ENCODE assay signal across 26 mouse cellular contexts in genomic region chr8:91822746-91823145, GRCm38 (mm10). TPM values are rescaled to one million over a fixed set of nuclear protein-coding genes. Genes with fewer than 3 reads are reported as not detected.
DNase-seq lines count a peak whose midpoint lies in the region; ATAC-seq and TF ChIP-seq lines count a peak whose summit lies in the region.
"Had no signal": no experiment of that assay in that cellular context is flagged by ENCODE, and none has a peak within 500 bp of the region (broad histone marks: within the 10 kb centered on the region; RNA-seq: fewer than 3 reads in every experiment).

No protein-coding gene starts in this region.

- peak; percentile 22 for DNase-seq in embryo, embryonic 11 days
- no peak for DNase-seq in embryo, embryonic 9.5 days (ENCODE audit: extremely low spot score)
- DNase-seq in kidney, adult 11 months: no peak
- DNase-seq in lung, postnatal 0 days (ENCODE audit: low spot score): no peak
- no peak for DNase-seq in lung, adult 2 months
- no peak for DNase-seq in layer of hippocampus, adult 9-11 months
- DNase-seq: adrenal gland, postnatal 25 days; cerebellum, adult 18-20 months; cerebellum, postnatal 14 days; forebrain, postnatal 0 days; gastrocnemius, postnatal 10 days; heart, postnatal 14 days; liver, embryonic 13.5 days; right cerebral cortex, postnatal 25 days had no signal

- peaks cover 49% of the 10 kb centered on the region for H3K27me3 ChIP-seq in kidney, embryonic 15.5 days
- no peaks in the 10 kb centered on the region for H3K27me3 ChIP-seq in lung, postnatal 0 days (replicated peaks; ENCODE audit: insufficient read depth, low read length)
- H3K27me3 ChIP-seq in midbrain, embryonic 15.5 days (replicated peaks): peaks cover under 1% of the 10 kb centered on the region; the same call in 1 of the 2 replicates
- H3K27me3 ChIP-seq: Patski; stomach, embryonic 15.5 days had no signal

- H3K9ac ChIP-seq in kidney, embryonic 15.5 days: no peak overlapping the region
- no peak overlapping the region for H3K9ac ChIP-seq in lung, postnatal 0 days (replicated peaks; ENCODE audit: low read depth)
- no peak overlapping the region for H3K9ac ChIP-seq in midbrain, embryonic 15.5 days
- H3K9ac ChIP-seq: embryonic facial prominence, embryonic 15.5 days; forebrain, embryonic 12.5 days; forebrain, postnatal 0 days; hindbrain, embryonic 15.5 days; limb, embryonic 15.5 days; liver, embryonic 13.5 days; stomach, embryonic 15.5 days had no signal

- no peak for TF ChIP-seq CTCF in lung, postnatal 0 days (IDR thresholded peaks at IDR 0.05)
- TF ChIP-seq CTCF in lung, adult 2 months (IDR thresholded peaks at IDR 0.05; ENCODE audit: insufficient read depth, low read length): no peak

- no peak for TF ChIP-seq EP300 in lung, postnatal 0 days (IDR thresholded peaks at IDR 0.05)

- ATAC-seq in kidney, embryonic 15.5 days (replicated peaks; ENCODE audit: low FRiP score): no peak
- peak; percentile 25 for ATAC-seq in lung, postnatal 0 days
- no peak for ATAC-seq in midbrain, embryonic 15.5 days (replicated peaks)
- ATAC-seq: forebrain, postnatal 0 days; midbrain, embryonic 16.5 days; Patski had no signal

- no peak for TF ChIP-seq POLR2A in lung, adult 2 months (IDR thresholded peaks at IDR 0.05; ENCODE audit: borderline replicate concordance, extremely low read depth, low read depth, low read length)

- peak overlapping the region; percentile 32; the same call in 1 of the 2 replicates for H3K27ac ChIP-seq in kidney, embryonic 15.5 days
- H3K27ac ChIP-seq in lung, postnatal 0 days (ENCODE audit: low read length): peak overlapping the region; percentile 15; the same call in 1 of the 2 replicates
- no peak overlapping the region for H3K27ac ChIP-seq in midbrain, embryonic 15.5 days
- H3K27ac ChIP-seq: embryonic facial prominence, embryonic 15.5 days; forebrain, embryonic 12.5 days; hindbrain, embryonic 15.5 days; limb, embryonic 10.5 days; limb, embryonic 15.5 days; liver, embryonic 13.5 days; midbrain, embryonic 10.5 days; stomach, embryonic 15.5 days had no signal

- no peaks in the 10 kb centered on the region for H3K9me3 ChIP-seq in kidney, embryonic 15.5 days (replicated peaks)
- H3K9me3 ChIP-seq in lung, postnatal 0 days (ENCODE audit: low read length): no peaks in the 10 kb centered on the region
- H3K9me3 ChIP-seq in midbrain, embryonic 15.5 days: no peaks in the 10 kb centered on the region
- H3K9me3 ChIP-seq: embryonic facial prominence, embryonic 15.5 days; forebrain, embryonic 12.5 days; hindbrain, embryonic 10.5 days; hindbrain, embryonic 15.5 days; limb, embryonic 10.5 days; limb, embryonic 15.5 days; liver, embryonic 13.5 days; midbrain, embryonic 10.5 days; stomach, embryonic 15.5 days had no signal

- H3K4me1 ChIP-seq in kidney, embryonic 15.5 days: peaks cover 7% of the 10 kb centered on the region; the same call in 1 of the 2 replicates
- H3K4me1 ChIP-seq in lung, postnatal 0 days (ENCODE audit: insufficient read depth, low read depth, low read length): peaks cover 3% of the 10 kb centered on the region; the same call in 1 of the 2 replicates
- peaks cover 2% of the 10 kb centered on the region; the same call in 1 of the 2 replicates for H3K4me1 ChIP-seq in lung, adult 2 months (ENCODE audit: control insufficient read depth, insufficient read depth, low read length)
- peaks cover 9% of the 10 kb centered on the region for H3K4me1 ChIP-seq in midbrain, embryonic 15.5 days
- H3K4me1 ChIP-seq: embryonic facial prominence, embryonic 15.5 days; forebrain, embryonic 12.5 days; stomach, embryonic 15.5 days had no signal

- H3K4me2 ChIP-seq in kidney, embryonic 15.5 days: no peak overlapping the region
- no peak overlapping the region for H3K4me2 ChIP-seq in lung, postnatal 0 days (replicated peaks; ENCODE audit: low read depth, low read length)
- H3K4me2 ChIP-seq in midbrain, embryonic 15.5 days: no peak overlapping the region
- H3K4me2 ChIP-seq: embryonic facial prominence, embryonic 15.5 days; forebrain, embryonic 12.5 days; hindbrain, embryonic 15.5 days; limb, embryonic 15.5 days; liver, embryonic 13.5 days; stomach, embryonic 15.5 days had no signal

- H3K36me3 ChIP-seq in kidney, embryonic 15.5 days: no peaks in the 10 kb centered on the region
- no peaks in the 10 kb centered on the region for H3K36me3 ChIP-seq in lung, postnatal 0 days (ENCODE audit: insufficient read depth, low read length)
- no peaks in the 10 kb centered on the region for H3K36me3 ChIP-seq in midbrain, embryonic 15.5 days (replicated peaks)
- H3K36me3 ChIP-seq: embryonic facial prominence, embryonic 15.5 days; forebrain, embryonic 12.5 days; hindbrain, embryonic 10.5 days; hindbrain, embryonic 15.5 days; limb, embryonic 10.5 days; limb, embryonic 15.5 days; liver, embryonic 13.5 days; midbrain, embryonic 10.5 days; stomach, embryonic 15.5 days had no signal

- 44% methylated on average over 4 of the region's 4 CpGs for WGBS in kidney, embryonic 15.5 days
- 28% methylated on average over 4 of the region's 4 CpGs for WGBS in lung, postnatal 0 days
- 39% methylated on average over 4 of the region's 4 CpGs for WGBS in lung, adult 2 months
- 76% methylated on average over 4 of the region's 4 CpGs for WGBS in midbrain, embryonic 15.5 days

- H3K4me3 ChIP-seq in kidney, embryonic 15.5 days (replicated peaks): no peak overlapping the region
- no peak overlapping the region for H3K4me3 ChIP-seq in lung, postnatal 0 days (ENCODE audit: low read depth, low read length)
- no peak overlapping the region for H3K4me3 ChIP-seq in lung, adult 2 months (replicated peaks; ENCODE audit: extremely low read depth, low read depth, low read length)
- no peak overlapping the region for H3K4me3 ChIP-seq in midbrain, embryonic 15.5 days
- H3K4me3 ChIP-seq: embryonic facial prominence, embryonic 15.5 days; forebrain, embryonic 12.5 days; hindbrain, embryonic 10.5 days; hindbrain, embryonic 15.5 days; limb, embryonic 10.5 days; limb, embryonic 15.5 days; liver, embryonic 13.5 days; midbrain, embryonic 10.5 days; stomach, embryonic 15.5 days had no signal

RNA-seq across cellular contexts. Expression of gene Irx3, which starts 20.9 kb away (rescaled TPM):
- polyA plus RNA-seq in kidney, embryonic 15.5 days (2015; fragmentation: Nextera tagmentation; extraction: Ambion mirVana): 15.6 TPM in 2 replicates
- polyA plus RNA-seq in lung, postnatal 0 days (2015; fragmentation: Nextera tagmentation; extraction: Ambion mirVana): 36.6 and 43.9 TPM in 2 replicates
- polyA plus RNA-seq in lung, adult 2 months (2012; rRNA removed): 63.2 and 91.9 TPM in 2 replicates
- polyA plus RNA-seq in midbrain, embryonic 15.5 days (2015; fragmentation: Nextera tagmentation; extraction: Ambion mirVana): 22.1 and 26.1 TPM in 2 replicates
